Mouse (Mus musculus) ovary, postnatal 14 days (tissue): ENCODE results near the gene Bsx.

Experiments
- DNase-seq: peaks from one replicate; pipeline ENCODE4 v3.0.0; 2022; ENCODE audit warnings: low spot score

Bsx gene

GRCm38 (mm10) chr9:40873556-40874470 is at the start of gene Bsx:
Gene Bsx, plus strand, starts transcription at chr9:40874127.
- peak; percentile 49 for DNase-seq

DNA sequence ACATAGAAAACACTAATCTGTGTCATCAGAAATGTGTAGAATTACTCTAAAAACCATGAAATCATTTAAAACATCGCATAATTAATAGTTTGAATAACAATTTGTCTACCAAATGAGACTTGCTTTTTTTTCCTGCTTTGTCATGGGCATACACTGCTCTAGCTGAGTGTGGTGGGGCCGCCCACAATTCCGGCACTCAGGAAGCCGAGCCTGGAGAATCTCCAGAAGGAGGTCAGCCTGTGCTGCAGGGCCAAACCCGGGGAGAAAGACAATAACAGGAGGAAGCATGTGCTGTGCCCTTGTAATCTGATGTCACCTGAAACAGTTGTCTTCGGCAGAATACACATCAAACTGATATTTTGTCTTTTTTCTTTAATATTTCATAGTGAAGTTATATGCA is 48.3 kb upstream of the Bsx start:
- DNase-seq: no peak

GRCm38 (mm10) chr9:40827366-40827765 is 46.6 kb upstream of the Bsx start:
- no peak for DNase-seq

GRCm38 (mm10) chr9:40834569-40834968 is 39.4 kb upstream of the Bsx start:
- peak; percentile 70 for DNase-seq

DNA sequence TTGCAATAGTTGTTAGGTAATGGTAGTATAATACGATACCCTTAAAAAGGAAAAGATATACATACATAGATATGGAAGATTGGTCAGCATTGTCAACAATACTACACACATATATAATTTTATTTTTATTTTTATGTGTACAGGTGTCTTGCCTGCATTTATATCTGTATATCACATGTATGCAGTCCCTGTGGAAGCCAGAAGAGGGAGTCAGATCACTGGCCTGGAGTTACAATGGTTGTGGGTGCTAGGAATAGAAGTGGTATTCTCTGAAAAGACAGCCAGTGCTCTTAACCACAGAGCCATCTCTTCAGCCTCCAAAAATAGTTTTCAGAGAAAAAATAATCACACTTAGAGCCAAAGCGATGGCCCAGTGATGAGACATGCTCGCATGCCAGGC is 37.2 kb upstream of the Bsx start:
- no peak for DNase-seq

DNA sequence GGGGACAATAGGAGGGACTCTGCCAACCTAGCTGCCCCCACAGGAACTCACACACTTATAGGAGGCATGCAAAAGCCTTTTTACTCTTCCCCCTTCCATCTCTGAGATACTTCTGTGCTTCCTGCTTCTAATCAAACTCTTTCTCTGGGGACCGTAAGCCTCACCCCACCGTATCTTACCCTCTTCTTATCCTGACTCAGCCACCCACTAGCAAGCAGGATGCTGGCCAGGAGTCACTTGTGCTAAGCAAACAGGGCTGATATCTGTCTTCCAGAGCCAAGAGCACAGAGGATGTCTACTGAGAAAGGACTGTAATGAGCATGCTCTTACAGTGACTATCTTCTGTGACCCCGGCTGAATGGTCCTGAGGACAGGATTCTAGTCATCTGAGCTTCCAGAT is 34.3 kb upstream of the Bsx start:
- no peak for DNase-seq

DNA sequence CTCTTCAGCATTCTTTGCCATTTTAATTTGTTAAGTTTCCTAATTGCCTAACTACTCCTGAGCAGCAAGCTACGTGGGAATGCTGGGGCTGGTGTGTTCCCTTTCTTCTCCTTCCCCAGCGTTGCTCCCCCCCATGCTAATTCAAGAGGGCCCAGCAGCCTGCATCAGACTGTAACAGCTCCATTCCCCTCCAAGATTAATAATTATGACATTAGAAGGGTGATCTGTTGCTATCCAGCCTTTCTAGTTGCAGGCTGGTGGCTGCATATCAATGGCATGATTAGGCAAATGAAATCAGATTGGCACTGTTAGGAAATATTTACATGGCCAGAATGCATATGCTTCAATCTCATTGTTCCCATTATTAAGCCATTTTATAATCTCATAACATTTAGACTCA is 22.4 kb upstream of the Bsx start:
- DNase-seq: no peak

- DNase-seq: no peak
Measured at GRCm38 (mm10) chr9:40858461-40859160, 15.3 kb upstream of the Bsx start.

GRCm38 (mm10) chr9:40859196-40859595 is 14.7 kb upstream of the Bsx start:
- DNase-seq: no peak

- no peak for DNase-seq
Measured at GRCm38 (mm10) chr9:40870331-40870730, 3.6 kb upstream of the Bsx start.

GRCm38 (mm10) chr9:40871369-40872155 is 2.4 kb upstream of the Bsx start:
- no peak for DNase-seq

DNA sequence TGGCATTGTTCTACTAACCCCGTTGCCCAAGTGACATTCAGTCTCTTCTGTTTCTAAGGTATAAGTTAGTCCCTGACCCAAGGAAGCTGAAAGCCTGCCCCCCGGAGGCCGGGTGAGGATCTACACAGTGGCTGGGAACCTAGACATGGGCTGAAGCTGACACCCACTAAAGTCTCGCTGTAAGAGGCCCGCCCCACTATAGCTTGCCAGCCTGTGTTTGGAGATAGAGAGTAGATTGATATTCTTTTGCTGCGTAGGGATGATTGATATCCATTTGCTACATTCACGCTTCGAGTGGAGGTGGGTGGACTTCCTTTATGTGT is 1.8 kb upstream of the Bsx start:
- no peak for DNase-seq

- DNase-seq: no peak
Measured at GRCm38 (mm10) chr9:40874961-40875360, 1.0 kb downstream of the Bsx start.

GRCm38 (mm10) chr9:40875431-40875830 is 1.5 kb downstream of the Bsx start:
- no peak for DNase-seq

- no peak for DNase-seq
Measured at GRCm38 (mm10) chr9:40876164-40876563, 2.2 kb downstream of the Bsx start.

- DNase-seq: no peak
Measured at GRCm38 (mm10) chr9:40876693-40877092, 2.8 kb downstream of the Bsx start.

GRCm38 (mm10) chr9:40877146-40877880 is 3.4 kb downstream of the Bsx start:
- no peak for DNase-seq

DNA sequence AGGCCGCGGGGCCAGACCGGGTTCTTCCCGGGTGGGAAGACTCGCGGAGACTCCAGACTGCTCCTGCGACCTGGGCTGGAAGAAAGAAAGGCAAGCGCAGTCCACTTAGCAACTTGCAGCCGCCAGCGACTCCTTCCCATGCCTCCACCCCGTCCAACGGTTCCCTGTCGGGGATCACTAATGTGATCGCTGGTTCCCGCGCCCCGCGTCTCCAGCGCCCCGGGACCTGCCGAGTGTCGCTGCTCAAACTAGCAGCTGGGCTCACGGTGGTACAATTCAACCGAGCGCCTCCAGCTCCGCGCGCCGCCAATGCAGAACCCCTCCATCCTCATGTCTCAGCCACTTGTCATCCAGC is 3.9 kb downstream of the Bsx start:
- no peak for DNase-seq

DNA sequence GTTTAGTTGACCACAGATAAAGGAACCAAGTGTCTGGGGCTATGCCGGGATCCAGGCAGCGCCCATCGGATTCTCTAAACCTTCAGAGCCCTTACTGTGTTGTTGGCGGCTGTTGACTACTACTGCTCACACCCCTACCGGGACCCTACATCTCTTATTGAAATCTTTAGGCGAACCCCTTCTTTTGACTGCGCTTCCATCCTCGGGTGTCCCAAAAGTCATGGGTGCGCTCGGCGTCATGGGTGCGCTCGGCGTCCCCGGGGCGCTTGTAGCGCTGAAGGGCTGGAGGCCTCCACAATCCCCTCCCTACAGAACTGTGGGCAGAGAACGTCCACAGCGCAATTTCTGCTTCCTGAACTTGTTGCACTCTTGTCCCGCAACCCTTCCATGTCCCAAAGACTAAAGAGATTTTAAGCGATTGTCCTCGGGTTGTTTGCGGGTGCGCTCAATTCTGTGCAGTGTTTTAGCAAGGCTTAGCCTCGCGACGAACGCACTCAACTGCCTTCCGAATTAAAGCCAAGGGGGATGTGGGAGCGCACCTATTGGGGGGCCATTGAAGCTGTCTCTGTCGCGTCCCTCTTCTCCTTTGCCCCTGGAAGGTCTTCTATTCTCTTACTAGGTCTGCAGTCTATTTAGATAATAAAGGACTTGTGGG is 4.5 kb downstream of the Bsx start:
- no peak for DNase-seq

DNA sequence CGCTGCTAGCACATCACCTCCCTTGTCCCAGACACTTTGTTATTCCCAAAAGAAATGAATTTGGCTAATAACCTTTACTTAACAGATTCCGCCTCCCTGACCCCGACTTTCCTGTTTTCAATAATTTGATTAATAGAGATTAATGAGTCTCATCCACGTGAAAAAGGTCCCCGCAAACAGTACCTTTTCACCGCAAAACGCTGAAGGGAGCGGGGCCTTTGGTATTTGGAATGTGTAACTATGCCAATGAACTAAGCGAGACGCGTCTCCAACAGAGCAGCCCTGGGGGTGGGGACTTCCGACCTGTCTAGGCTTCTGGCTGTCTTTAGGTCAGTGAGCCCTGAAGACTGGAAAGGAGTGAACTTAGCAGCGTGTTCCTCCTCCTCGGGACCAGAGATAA is 5.1 kb downstream of the Bsx start:
- DNase-seq: no peak

DNA sequence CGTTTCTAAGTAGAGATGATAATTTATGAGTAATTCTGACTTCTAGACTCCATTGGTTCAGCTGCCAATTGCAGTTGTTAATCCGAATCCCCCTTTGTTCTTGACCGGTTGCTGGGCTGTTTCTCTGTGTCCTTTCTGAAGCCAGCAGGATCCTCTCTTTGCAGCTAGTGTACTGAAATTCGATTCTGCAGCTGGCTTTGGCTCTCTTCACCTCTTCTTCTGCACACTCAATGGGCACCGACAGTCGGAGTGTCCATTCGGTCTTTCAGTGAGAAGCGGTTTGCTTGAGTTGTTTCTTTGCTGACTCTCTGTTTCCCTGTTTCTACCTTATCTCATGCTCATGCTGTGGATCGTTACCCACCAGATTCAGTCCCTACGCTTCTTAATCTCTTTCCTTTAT is 11.7 kb downstream of the Bsx start:
- DNase-seq: no peak

DNA sequence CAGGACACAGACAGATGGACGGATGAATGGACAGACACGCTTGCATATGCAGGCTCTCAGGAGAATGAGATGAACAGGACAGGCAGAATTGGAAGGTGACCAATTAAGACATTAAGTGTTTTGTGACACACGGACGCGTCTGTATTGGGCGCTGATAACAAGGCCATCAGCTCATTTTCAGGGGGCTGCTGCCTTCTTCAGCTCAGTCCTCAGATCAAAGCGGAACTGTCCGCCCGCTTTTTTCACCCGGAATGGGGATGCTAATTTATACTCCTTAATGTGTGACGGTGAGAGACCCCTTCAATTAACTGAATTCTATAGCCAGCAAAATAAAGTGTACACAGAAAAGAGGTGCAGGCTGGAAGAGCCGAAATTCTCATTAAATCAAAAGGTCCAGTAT is 15.5 kb downstream of the Bsx start:
- DNase-seq: no peak
